Mouse (Mus musculus): ENCODE measurements around the gene Mgat3. TPM values are rescaled to one million over a fixed set of nuclear protein-coding genes. Genes with fewer than 3 reads are reported as not detected.

Gene Mgat3
- total RNA-seq (2023), result 0.33 TPM

GRCm38 (mm10) chr15:80173001-80173771 lies at the start of gene Mgat3:
Gene Mgat3, plus strand, starts transcription at chr15:80173721.

GRCm38 (mm10) chr15:80132993-80133586 lies 40.4 kb upstream of the Mgat3 start, which contains the start of gene Tab1:
Gene Tab1, plus strand, starts transcription at chr15:80133127.

GRCm38 (mm10) chr15:80233733-80234509 lies 60.4 kb downstream of the Mgat3 start, which contains the start of gene Mief1:
Gene Mief1, plus strand, starts transcription at chr15:80234018.

GRCm38 (mm10) chr15:80235535-80235934 lies 62.0 kb downstream of the Mgat3 start, which contains the start of gene AC140267.1:
Gene AC140267.1, plus strand, starts transcription at chr15:80235835.

GRCm38 (mm10) chr15:80254847-80255645 lies 81.5 kb downstream of the Mgat3 start, which contains the start of gene Atf4:
Gene Atf4, plus strand, starts transcription at chr15:80255184.

GRCm38 (mm10) chr15:80263610-80264575 lies 90.4 kb downstream of the Mgat3 start, which contains the start of gene Rps19bp1:
Gene Rps19bp1, minus strand, starts transcription at chr15:80264315.

Other genes with a start within 250 kb of the Mgat3 start
- 128 TPM for gene Cbx7, start 202.6 kb upstream of the Mgat3 start, total RNA-seq (2023)
- gene Pdgfb, start 158.7 kb upstream of the Mgat3 start, total RNA-seq (2023), result 1.7 TPM
- 0.18 TPM for gene Syngr1, start 82.4 kb upstream of the Mgat3 start, total RNA-seq (2023)
- 1,364 TPM for gene Rpl3, start 81.9 kb upstream of the Mgat3 start, total RNA-seq (2023)
- gene Tab1, start 40.6 kb upstream of the Mgat3 start, total RNA-seq (2023), result 22.7 TPM
- 51.3 TPM for gene Mief1, start 60.3 kb downstream of the Mgat3 start, total RNA-seq (2023)
- not detected for gene AC140267.1, start 62.1 kb downstream of the Mgat3 start, total RNA-seq (2023)
- 379 TPM for gene Atf4, start 81.5 kb downstream of the Mgat3 start, total RNA-seq (2023)
- 29.4 TPM for gene Rps19bp1, start 90.6 kb downstream of the Mgat3 start, total RNA-seq (2023)
- 2.7 TPM for gene Cacna1i, start 113.5 kb downstream of the Mgat3 start, total RNA-seq (2023)